Comparison of ENCODE assay signal across 8 mouse cellular contexts in genomic region chr1:75211141-75211708, GRCm38 (mm10). TPM values are rescaled to one million over a fixed set of nuclear protein-coding genes. Genes with fewer than 3 reads are reported as not detected.
DNase-seq lines count a peak whose midpoint lies in the region; ATAC-seq lines count a peak whose summit lies in the region.

No protein-coding gene starts in this region.

- peaks cover 34% of the 10 kb centered on the region for H3K36me3 ChIP-seq in kidney, embryonic 14.5 days (ENCODE audit: control insufficient read depth, insufficient read depth, low read length)
- H3K36me3 ChIP-seq in hindbrain, embryonic 16.5 days (ENCODE audit: control insufficient read depth, insufficient read depth, low read length): peaks cover 21% of the 10 kb centered on the region
- H3K36me3 ChIP-seq in midbrain, embryonic 14.5 days (ENCODE audit: control insufficient read depth, insufficient read depth, low read length): peaks cover 32% of the 10 kb centered on the region

- H3K4me1 ChIP-seq in kidney, embryonic 14.5 days (ENCODE audit: control insufficient read depth, insufficient read depth, low read length): peaks cover 33% of the 10 kb centered on the region
- H3K4me1 ChIP-seq in brown adipose tissue, adult 24 weeks (ENCODE audit: control insufficient read depth, insufficient read depth, insufficient read length, low read length): peaks cover 19% of the 10 kb centered on the region
- H3K4me1 ChIP-seq in hindbrain, embryonic 16.5 days (ENCODE audit: control insufficient read depth, insufficient read depth, low read depth, low read length): peaks cover 31% of the 10 kb centered on the region
- H3K4me1 ChIP-seq in midbrain, embryonic 14.5 days (ENCODE audit: control insufficient read depth, insufficient read depth, low read length): peaks cover 27% of the 10 kb centered on the region

- peak overlapping the region; percentile 92 for H3K4me3 ChIP-seq in kidney, embryonic 14.5 days (ENCODE audit: low read length)
- H3K4me3 ChIP-seq in brown adipose tissue, adult 24 weeks (ENCODE audit: insufficient read depth, low read depth, low read length): peak overlapping the region; percentile 88
- peak overlapping the region; percentile 59 for H3K4me3 ChIP-seq in hindbrain, embryonic 16.5 days (ENCODE audit: low read length)
- peak overlapping the region; percentile 71 for H3K4me3 ChIP-seq in midbrain, embryonic 14.5 days (replicated peaks; ENCODE audit: low read depth, low read length)

- H3K9ac ChIP-seq in kidney, embryonic 14.5 days (ENCODE audit: low read depth, low read length): peak overlapping the region; percentile 94
- H3K9ac ChIP-seq in hindbrain, embryonic 16.5 days (ENCODE audit: low read depth, low read length): peak overlapping the region; percentile 80
- H3K9ac ChIP-seq in midbrain, embryonic 14.5 days (replicated peaks; ENCODE audit: low read length): peak overlapping the region; percentile 74

- H3K4me2 ChIP-seq in kidney, embryonic 14.5 days (replicated peaks; ENCODE audit: low read depth, low read length): peak overlapping the region; percentile 86
- H3K4me2 ChIP-seq in hindbrain, embryonic 16.5 days (ENCODE audit: low read length): peak overlapping the region; percentile 93
- H3K4me2 ChIP-seq in midbrain, embryonic 14.5 days (ENCODE audit: low read length): peak overlapping the region; percentile 96

- no peak overlapping the region for H3K27ac ChIP-seq in kidney, embryonic 14.5 days (ENCODE audit: low read depth, low read length)
- H3K27ac ChIP-seq in brown adipose tissue, adult 24 weeks (replicated peaks; ENCODE audit: low read depth, low read length): peak overlapping the region; percentile 72
- no peak overlapping the region for H3K27ac ChIP-seq in hindbrain, embryonic 16.5 days (ENCODE audit: low read depth, low read length)
- H3K27ac ChIP-seq in midbrain, embryonic 14.5 days (replicated peaks; ENCODE audit: low read depth, low read length): 0 out of 2 replicates have a peak overlapping the region, but pooled peaks have one; percentile 6

- 13% methylated on average over 17 of the region's 17 CpGs for WGBS in kidney, embryonic 14.5 days
- 11% methylated on average over 17 of the region's 17 CpGs for WGBS in hindbrain, embryonic 16.5 days
- 12% methylated on average over 17 of the region's 17 CpGs for WGBS in midbrain, embryonic 14.5 days

- no peak for ATAC-seq in kidney, embryonic 14.5 days (ENCODE audit: low FRiP score, low TSS enrichment)
- peak; percentile 21 for ATAC-seq in hindbrain, embryonic 16.5 days
- no peak for ATAC-seq in midbrain, embryonic 14.5 days (ENCODE audit: low FRiP score, low TSS enrichment)

- H3K9me3 ChIP-seq in kidney, embryonic 14.5 days (ENCODE audit: control insufficient read depth, low read length): no peaks in the 10 kb centered on the region
- no peaks in the 10 kb centered on the region for H3K9me3 ChIP-seq in hindbrain, embryonic 16.5 days (ENCODE audit: control insufficient read depth, low read length)
- no peaks in the 10 kb centered on the region for H3K9me3 ChIP-seq in midbrain, embryonic 14.5 days (ENCODE audit: control insufficient read depth, low read length)

- DNase-seq in kidney, adult 18-20 months: no peak
- DNase-seq in midbrain, embryonic 14.5 days: no peak
- no peak for DNase-seq in cerebellum, adult 8-10 months
- no peak for DNase-seq in ovary, postnatal 14 days (ENCODE audit: low spot score)
- DNase-seq in gastrocnemius, postnatal 4 days (ENCODE audit: low spot score in 2 of 2): no peak

- H3K27me3 ChIP-seq in kidney, embryonic 14.5 days (ENCODE audit: control insufficient read depth, insufficient read depth, low read length): no peaks in the 10 kb centered on the region
- no peaks in the 10 kb centered on the region; the same call in 1 of the 2 replicates for H3K27me3 ChIP-seq in hindbrain, embryonic 16.5 days (replicated peaks; ENCODE audit: control insufficient read depth, insufficient read depth, low read length)
- H3K27me3 ChIP-seq in midbrain, embryonic 14.5 days (ENCODE audit: control insufficient read depth, insufficient read depth, low read length): no peaks in the 10 kb centered on the region

RNA-seq across cellular contexts. Expression of gene Stk16, which starts 0.6 kb away (rescaled TPM):
- 125 and 129 TPM in 2 replicates for polyA plus RNA-seq in kidney, embryonic 14.5 days (2014; fragmentation: Nextera tagmentation; extraction: Ambion mirVana)
- 44.0 and 60.2 TPM in 2 replicates for polyA plus RNA-seq in brown adipose tissue, adult 24 weeks (2012; ENCODE audit: insufficient read depth, insufficient read length, missing spikeins)
- polyA plus RNA-seq in hindbrain, embryonic 16.5 days (2015; fragmentation: Nextera tagmentation; extraction: Ambion mirVana): 144 and 145 TPM in 2 replicates
- 120 and 144 TPM in 2 replicates for polyA plus RNA-seq in midbrain, embryonic 14.5 days (2014; fragmentation: Nextera tagmentation; extraction: Ambion mirVana)
- total RNA-seq in gastrocnemius, postnatal 4 days (2021): 10 to 100 TPM; 47.4 to 49.0 TPM

RNA-seq across cellular contexts. Expression of gene Glb1l, which starts 0.6 kb away (rescaled TPM):
- 18.1 and 34.4 TPM in 2 replicates for polyA plus RNA-seq in kidney, embryonic 14.5 days (2014; fragmentation: Nextera tagmentation; extraction: Ambion mirVana)
- polyA plus RNA-seq in brown adipose tissue, adult 24 weeks (2012; ENCODE audit: insufficient read depth, insufficient read length, missing spikeins): 5.3 and 6.3 TPM in 2 replicates
- 20.1 and 21.1 TPM in 2 replicates for polyA plus RNA-seq in hindbrain, embryonic 16.5 days (2015; fragmentation: Nextera tagmentation; extraction: Ambion mirVana)
- 14.2 and 24.2 TPM in 2 replicates for polyA plus RNA-seq in midbrain, embryonic 14.5 days (2014; fragmentation: Nextera tagmentation; extraction: Ambion mirVana)
- total RNA-seq in gastrocnemius, postnatal 4 days (2021): 10 to 100 TPM; 10.5 to 11.9 TPM

RNA-seq across cellular contexts. Expression of gene Tuba4a, which starts 8.4 kb away (rescaled TPM):
- 31.6 and 32.1 TPM in 2 replicates for polyA plus RNA-seq in kidney, embryonic 14.5 days (2014; fragmentation: Nextera tagmentation; extraction: Ambion mirVana)
- polyA plus RNA-seq in brown adipose tissue, adult 24 weeks (2012; ENCODE audit: insufficient read depth, insufficient read length, missing spikeins): 78.7 and 108 TPM in 2 replicates
- polyA plus RNA-seq in hindbrain, embryonic 16.5 days (2015; fragmentation: Nextera tagmentation; extraction: Ambion mirVana): 45.5 and 74.1 TPM in 2 replicates
- 4.2 and 6.4 TPM in 2 replicates for polyA plus RNA-seq in midbrain, embryonic 14.5 days (2014; fragmentation: Nextera tagmentation; extraction: Ambion mirVana)
- 100 to 1,000 TPM; 486 to 515 TPM for total RNA-seq in gastrocnemius, postnatal 4 days (2021)

RNA-seq across cellular contexts. Expression of gene Atg9a, which starts 19.2 kb away (rescaled TPM):
- polyA plus RNA-seq in kidney, embryonic 14.5 days (2014; fragmentation: Nextera tagmentation; extraction: Ambion mirVana): 18.5 and 26.0 TPM in 2 replicates
- polyA plus RNA-seq in brown adipose tissue, adult 24 weeks (2012; ENCODE audit: insufficient read depth, insufficient read length, missing spikeins): 13.6 and 21.0 TPM in 2 replicates
- 62.1 and 70.5 TPM in 2 replicates for polyA plus RNA-seq in hindbrain, embryonic 16.5 days (2015; fragmentation: Nextera tagmentation; extraction: Ambion mirVana)
- polyA plus RNA-seq in midbrain, embryonic 14.5 days (2014; fragmentation: Nextera tagmentation; extraction: Ambion mirVana): 40.7 and 47.8 TPM in 2 replicates
- total RNA-seq in gastrocnemius, postnatal 4 days (2021): 10 to 100 TPM; 47.0 to 51.4 TPM

RNA-seq across cellular contexts. Expression of gene Ankzf1, which starts 19.3 kb away (rescaled TPM):
- polyA plus RNA-seq in kidney, embryonic 14.5 days (2014; fragmentation: Nextera tagmentation; extraction: Ambion mirVana): 16.7 and 21.1 TPM in 2 replicates
- 3.6 and 7.0 TPM in 2 replicates for polyA plus RNA-seq in brown adipose tissue, adult 24 weeks (2012; ENCODE audit: insufficient read depth, insufficient read length, missing spikeins)
- polyA plus RNA-seq in hindbrain, embryonic 16.5 days (2015; fragmentation: Nextera tagmentation; extraction: Ambion mirVana): 26.9 and 27.8 TPM in 2 replicates
- 18.1 and 19.7 TPM in 2 replicates for polyA plus RNA-seq in midbrain, embryonic 14.5 days (2014; fragmentation: Nextera tagmentation; extraction: Ambion mirVana)
- total RNA-seq in gastrocnemius, postnatal 4 days (2021): 10 to 100 TPM in 1 of 2 experiments, 1 to 10 TPM in 1; 9.4 to 12.7 TPM

Comparison
In these comparisons a context has a peak if more than half of its experiments do, and no peak if none do; other contexts are left out.
1. H3K27ac ChIP-seq: peak in brown adipose tissue, adult 24 weeks (single experiment) and midbrain, embryonic 14.5 days (single experiment); none in kidney, embryonic 14.5 days (single experiment) and hindbrain, embryonic 16.5 days (single experiment).
2. Peak in every context shown above with its lines, with median percentiles within 50 percentile points of each other: H3K4me2 ChIP-seq, H3K4me3 ChIP-seq and H3K9ac ChIP-seq.